Mouse (Mus musculus) CH12.LX (cell line): ENCODE data around the gene S100a14. TPM values are rescaled to one million over a fixed set of nuclear protein-coding genes. Genes with fewer than 3 reads are reported as not detected.

Experiments used
- DNase-seq: peaks from one replicate; pipeline ENCODE4 v3.0.0-alpha.2; 2013; ENCODE audit errors: extremely low read depth
- H3K27ac ChIP-seq: 2 replicates; pipeline ENCODE4 v1.5.1; 2012; ENCODE audit warnings: low read depth, mild to moderate bottlenecking, control low read depth, moderate library complexity; ENCODE audit not compliant: insufficient read depth
- H3K27me3 ChIP-seq: replicated peaks from 2 replicates; pipeline ENCODE3; 2012; ENCODE audit warnings: inconsistent platforms
- H3K36me3 ChIP-seq, 2 experiments: replicated peaks in 1 of 2; 2 replicates each; pipeline versions ENCODE3 to v1.6.1; 2012; ENCODE audit warnings: inconsistent platforms in 1 of 2, low read length in 1 of 2, mild to moderate bottlenecking in 1 of 2, mixed read lengths in 1 of 2, moderate library complexity in 1 of 2; ENCODE audit not compliant: control insufficient read depth in 1 of 2, insufficient read depth in 1 of 2
- H3K4me1 ChIP-seq, 2 experiments: 2 replicates each; pipeline ENCODE4 v1.6.1; 2012; ENCODE audit warnings: inconsistent platforms in 1 of 2, moderate library complexity in 1 of 2; ENCODE audit not compliant: insufficient read depth in 2 of 2, control insufficient read depth in 1 of 2
- H3K4me2 ChIP-seq: 2 replicates; pipeline ENCODE4 v1.6.1; 2012; ENCODE audit warnings: low read depth, mild to moderate bottlenecking, control low read depth; ENCODE audit not compliant: poor library complexity, insufficient read depth, severe bottlenecking
- H3K4me3 ChIP-seq, 3 experiments: fragments of 150-350 bp in 1 of 3; sonication (generic) in 1 of 3; replicated peaks in 1 of 3; 2 replicates each; pipeline versions ENCODE3 to v1.5.1; 2011 to 2012; ENCODE audit warnings: low read depth in 2 of 3, low read length in 2 of 3, mild to moderate bottlenecking in 2 of 3, moderate library complexity in 2 of 3, control low read depth in 1 of 3, improper control_type of control experiment in 1 of 3, inconsistent platforms in 1 of 3, mixed read lengths in 1 of 3; ENCODE audit not compliant: poor library complexity in 1 of 3
- H3K79me2 ChIP-seq: replicated peaks from 2 replicates; pipeline ENCODE4 v1.6.1; 2012; ENCODE audit warnings: mild to moderate bottlenecking, moderate library complexity; ENCODE audit not compliant: control insufficient read depth, poor library complexity, insufficient read depth, severe bottlenecking; ENCODE audit errors: extremely low read depth
- H3K9ac ChIP-seq: 2 replicates; pipeline ENCODE4 v1.6.1; 2012; ENCODE audit warnings: low read depth, mild to moderate bottlenecking, control low read depth, moderate library complexity; ENCODE audit not compliant: insufficient read depth
- H3K9me3 ChIP-seq: replicated peaks from 2 replicates; pipeline ENCODE3; 2012; ENCODE audit warnings: low read length, inconsistent platforms, mixed read lengths
- BHLHE40 ChIP-seq: IDR thresholded peaks from 2 replicates; pipeline ENCODE4 v1.6.1; 2011; ENCODE audit warnings: mild to moderate bottlenecking, low read depth, low read length, improper control_type of control experiment
- CHD1 ChIP-seq: IDR thresholded peaks from 2 replicates; pipeline ENCODE4 v1.6.1; 2012; ENCODE audit warnings: low read depth, low read length, improper control_type of control experiment, inconsistent platforms
- CHD2 ChIP-seq: IDR thresholded peaks from 2 replicates; pipeline ENCODE4 v1.6.1; 2011; ENCODE audit warnings: low read length, improper control_type of control experiment
- CTCF ChIP-seq, 2 experiments: IDR thresholded peaks in 1 of 2; conservative IDR thresholded peaks in 1 of 2; 2 replicates each; pipeline ENCODE4 v1.5.1; 2011 to 2012; ENCODE audit warnings: low read depth in 2 of 2, low read length in 2 of 2, improper control_type of control experiment in 1 of 2, inconsistent platforms in 1 of 2, mild to moderate bottlenecking in 1 of 2, moderate library complexity in 1 of 2
- E2F4 ChIP-seq: IDR thresholded peaks from 2 replicates; pipeline ENCODE4 v1.6.1; 2011; ENCODE audit warnings: low read depth, low read length, improper control_type of control experiment; ENCODE audit not compliant: insufficient replicate concordance
- ELF1 ChIP-seq: IDR thresholded peaks from 2 replicates; pipeline ENCODE4 v1.6.1; 2014; ENCODE audit warnings: low read depth, mild to moderate bottlenecking, inconsistent platforms, low read length, improper control_type of control experiment
- EP300 ChIP-seq: IDR thresholded peaks from 2 replicates; pipeline ENCODE4 v1.6.1; 2011; ENCODE audit warnings: low read length, improper control_type of control experiment
- ETS1 ChIP-seq: conservative IDR thresholded peaks from 2 replicates; pipeline ENCODE4 v1.6.1; 2012; ENCODE audit warnings: low read depth, mild to moderate bottlenecking, inconsistent platforms, low read length, improper control_type of control experiment, moderate library complexity
- GABPA ChIP-seq: IDR thresholded peaks from 2 replicates; pipeline ENCODE4 v1.6.1; 2012; ENCODE audit warnings: low read depth, low read length, improper control_type of control experiment, inconsistent platforms; ENCODE audit not compliant: insufficient replicate concordance
- HCFC1 ChIP-seq: IDR thresholded peaks from 2 replicates; pipeline ENCODE4 v1.6.1; 2012; ENCODE audit warnings: low read depth, mild to moderate bottlenecking, inconsistent platforms, low read length, improper control_type of control experiment
- IRF4 ChIP-seq: IDR thresholded peaks from 2 replicates; pipeline ENCODE4 v1.6.1; 2014; ENCODE audit warnings: low read depth, mild to moderate bottlenecking, inconsistent platforms, low read length, improper control_type of control experiment
- JUN ChIP-seq: IDR thresholded peaks from 2 replicates; pipeline ENCODE4 v1.6.1; 2011; ENCODE audit warnings: low read depth, mild to moderate bottlenecking, low read length, improper control_type of control experiment, moderate library complexity; ENCODE audit not compliant: insufficient read depth
- JUND ChIP-seq: conservative IDR thresholded peaks from 2 replicates; pipeline ENCODE4 v1.6.1; 2011; ENCODE audit warnings: low read depth, low read length, improper control_type of control experiment
- KAT2A ChIP-seq: IDR thresholded peaks from 2 replicates; pipeline ENCODE4 v1.6.1; 2012; ENCODE audit warnings: low read length, improper control_type of control experiment, inconsistent platforms; ENCODE audit not compliant: insufficient replicate concordance
- MAFK ChIP-seq: IDR thresholded peaks from 2 replicates; pipeline ENCODE4 v1.6.1; 2011; ENCODE audit warnings: low read length, improper control_type of control experiment; ENCODE audit not compliant: insufficient replicate concordance
- MAX ChIP-seq: IDR thresholded peaks from 2 replicates; pipeline ENCODE4 v1.6.1; 2011; ENCODE audit warnings: low read length, improper control_type of control experiment
- MAZ ChIP-seq: IDR thresholded peaks from 2 replicates; pipeline ENCODE4 v1.6.1; 2012; ENCODE audit warnings: low read depth, mild to moderate bottlenecking, inconsistent platforms, low read length, improper control_type of control experiment, moderate library complexity
- MEF2A ChIP-seq: IDR thresholded peaks from 2 replicates; pipeline ENCODE4 v1.6.1; 2014; ENCODE audit warnings: low read depth, mild to moderate bottlenecking, inconsistent platforms, low read length, improper control_type of control experiment, borderline replicate concordance
- MXI1 ChIP-seq: IDR thresholded peaks from 2 replicates; pipeline ENCODE4 v1.6.1; 2011; ENCODE audit warnings: mild to moderate bottlenecking, low read depth, low read length, improper control_type of control experiment
- MYC ChIP-seq: IDR thresholded peaks from 2 replicates; pipeline ENCODE4 v1.6.1; 2011; ENCODE audit warnings: low read depth, mild to moderate bottlenecking, improper control_type of control experiment, low read length
- NELFE ChIP-seq: IDR thresholded peaks from 2 replicates; pipeline ENCODE4 v1.6.1; 2011; ENCODE audit warnings: low read depth, low read length, improper control_type of control experiment
- NRF1 ChIP-seq: IDR thresholded peaks from 2 replicates; pipeline ENCODE4 v1.6.1; 2014; ENCODE audit warnings: low read depth, mild to moderate bottlenecking, inconsistent platforms, low read length, improper control_type of control experiment, moderate library complexity
- PAX5 ChIP-seq: IDR thresholded peaks from 2 replicates; pipeline ENCODE4 v1.6.1; 2012; ENCODE audit warnings: low read length, inconsistent platforms, mixed read lengths
- POLR2A ChIP-seq: IDR thresholded peaks from 2 replicates; pipeline ENCODE4 v1.6.1; 2011; ENCODE audit warnings: low read depth, mild to moderate bottlenecking, improper control_type of control experiment, low read length
- POLR2AphosphoS2 ChIP-seq: IDR thresholded peaks from 2 replicates; pipeline ENCODE4 v1.6.1; 2011; ENCODE audit warnings: low read depth, low read length, improper control_type of control experiment
- RAD21 ChIP-seq: IDR thresholded peaks from 2 replicates; pipeline ENCODE4 v1.6.1; 2011; ENCODE audit warnings: low read depth, mild to moderate bottlenecking, low read length, improper control_type of control experiment, moderate library complexity
- RCOR1 ChIP-seq: conservative IDR thresholded peaks from 2 replicates; pipeline ENCODE4 v1.6.1; 2012; ENCODE audit warnings: low read depth, mild to moderate bottlenecking, inconsistent platforms, low read length, improper control_type of control experiment
- SIN3A ChIP-seq: IDR thresholded peaks from 2 replicates; pipeline ENCODE4 v1.6.1; 2012; ENCODE audit warnings: low read length, improper control_type of control experiment, inconsistent platforms
- SMC3 ChIP-seq: IDR thresholded peaks from 2 replicates; pipeline ENCODE4 v1.6.1; 2011; ENCODE audit warnings: low read depth, low read length, improper control_type of control experiment
- TBP ChIP-seq: conservative IDR thresholded peaks from 2 replicates; pipeline ENCODE4 v1.6.1; 2011; ENCODE audit warnings: low read depth, low read length, improper control_type of control experiment
- TCF12 ChIP-seq: IDR thresholded peaks from 2 replicates; pipeline ENCODE4 v1.6.1; 2014; ENCODE audit warnings: low read depth, mild to moderate bottlenecking, inconsistent platforms, low read length, improper control_type of control experiment
- UBTF ChIP-seq: IDR thresholded peaks from 2 replicates; pipeline ENCODE4 v1.6.1; 2012; ENCODE audit warnings: low read depth, mild to moderate bottlenecking, inconsistent platforms, low read length, improper control_type of control experiment, moderate library complexity
- USF1 ChIP-seq: IDR thresholded peaks from 2 replicates; pipeline ENCODE4 v1.6.1; 2014; ENCODE audit warnings: low read depth, mild to moderate bottlenecking, inconsistent platforms, low read length, improper control_type of control experiment
- USF2 ChIP-seq: conservative IDR thresholded peaks from 2 replicates; pipeline ENCODE4 v1.6.1; 2011; ENCODE audit warnings: low read depth, low read length, improper control_type of control experiment
- ZC3H11A ChIP-seq: IDR thresholded peaks from 2 replicates; pipeline ENCODE4 v1.6.1; 2012; ENCODE audit warnings: low read depth, mild to moderate bottlenecking, inconsistent platforms, low read length, improper control_type of control experiment
- ZKSCAN1 ChIP-seq: IDR thresholded peaks from 2 replicates; pipeline ENCODE4 v1.6.1; 2012; ENCODE audit warnings: low read depth, inconsistent platforms, low read length, improper control_type of control experiment, borderline replicate concordance
- ZMIZ1 ChIP-seq: IDR thresholded peaks from 2 replicates; pipeline ENCODE4 v1.6.1; 2012; ENCODE audit warnings: low read depth, mild to moderate bottlenecking, inconsistent platforms, low read length, improper control_type of control experiment
- dilution Hi-C: fragments of 300-500 bp; cut with MboI; formaldehyde crosslinking; loops from 2 replicates; pipeline ENCODE4 v1.14.3; 2020; ENCODE audit warnings: low sequenced_read_pairs; ENCODE audit not compliant: extremely low pct_unique_long_range_greater_than_20kb, extremely low pct_ligation_motif_present
- in situ Hi-C: fragments of 300-500 bp; cut with MboI; formaldehyde crosslinking; loops from 3 replicates; pipeline ENCODE4 v1.14.3; 2019; ENCODE audit warnings: low sequenced_read_pairs, low pct_ligation_motif_present, low pct_unique_long_range_greater_than_20kb, mixed read lengths
- polyA plus RNA-seq: library from polyadenylated mRNA; unstranded; fragments of >175 nt; gene quantifications from 2 replicates; pipeline ENCODE4 v1.2.1, GENCODE M21; 2012; ENCODE audit warnings: low read depth; ENCODE audit not compliant: insufficient read length
- total RNA-seq, 2 experiments: library from RNA; depleted of rRNA; stranded (reverse); fragments of 300-350 nt in 1 of 2; fragments of >200 nt in 1 of 2; gene quantifications; 2 replicates each; pipeline ENCODE4 v1.2.3; 2012 to 2014

Gene S100a14
- total and polyA plus RNA-seq, 3 experiments = not detected

DNA sequence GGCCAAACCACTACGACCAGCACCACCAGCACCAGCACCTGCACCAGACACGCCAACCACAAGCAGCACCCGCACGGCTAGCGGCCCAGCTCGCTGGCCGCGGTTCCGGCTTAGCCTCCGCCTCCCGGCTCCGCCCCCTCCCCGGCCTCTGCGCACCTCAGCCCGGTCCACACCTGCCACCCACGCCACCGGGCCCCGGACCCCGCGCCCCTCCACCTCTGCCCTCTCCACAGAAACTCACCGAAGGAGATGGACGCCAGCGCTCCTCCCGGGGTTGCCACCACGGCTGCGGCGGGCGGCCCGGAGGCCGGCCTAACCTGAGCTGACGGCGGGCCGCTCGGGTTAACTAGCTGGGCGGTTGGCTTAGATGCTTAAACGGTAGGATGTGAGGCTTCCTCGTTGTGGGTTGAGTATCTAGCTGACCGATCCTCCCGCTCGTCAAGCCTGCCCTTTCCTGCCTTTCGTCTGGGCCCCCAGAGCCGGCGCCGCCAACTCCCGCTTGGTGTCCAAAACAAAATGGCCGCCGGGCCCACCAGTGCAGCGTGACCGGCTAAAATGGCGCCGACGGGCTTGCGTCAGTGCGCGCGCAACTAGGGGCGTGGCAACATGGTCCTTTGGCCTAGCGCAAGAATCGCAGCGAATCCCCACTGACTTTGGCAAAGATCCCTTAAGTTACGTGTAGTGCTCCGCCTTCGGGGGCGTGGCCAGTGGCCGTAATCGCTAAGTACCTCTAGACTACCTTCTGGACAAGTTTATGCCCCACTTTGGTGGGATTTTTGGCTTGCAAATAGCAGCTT lies 17.5 kb upstream of the S100a14 start, which contains the start of gene Chtop:
Gene Chtop, minus strand, starts transcription at position 549 of the 797 bp plus-strand sequence.
- H3K9ac ChIP-seq = peak within 1 kb of the TSS; percentile 100
- H3K4me1 ChIP-seq = peaks cover 0 to 43% of the 10 kb centered on the region in 2 experiments; a peak in 2 of 4 replicates
- in situ Hi-C loops (loop anchor here (5.0 kb wide), 1 partner anchor 103 kb away; the partner anchor contains the start of gene S100a6), dilution Hi-C loops (no loop called here)
- peak within 1 kb of the TSS; percentile 86 to 98 (median 88) for H3K4me3 ChIP-seq
- no peaks in the 10 kb centered on the region for H3K27me3 ChIP-seq
- peak; percentile 99 for DNase-seq
- H3K79me2 ChIP-seq = peaks cover 34% of the 10 kb centered on the region
- H3K27ac ChIP-seq = peak within 1 kb of the TSS; percentile 79
- TF ChIP-seq ZKSCAN1 (no peak), POLR2AphosphoS2 (peak; percentile 80; the same call in 1 of the 2 replicates), ETS1 (no peak), UBTF (0 out of 2 replicates have a peak, but pooled peaks have one; percentile 45), ZMIZ1 (peak; percentile 43; the same call in 1 of the 2 replicates), MEF2A (peak; percentile 57), IRF4 (peak; percentile 32; the same call in 1 of the 2 replicates), TCF12 (peak; percentile 50), CHD2 (no peak), EP300 (no peak), RCOR1 (peak; percentile 75; the same call in 1 of the 2 replicates), MYC (peak; percentile 86), MAX (peak; percentile 78), JUN (no peak), KAT2A (no peak), MXI1 (peak; percentile 69), RAD21 (no peak), SIN3A (peak; percentile 63; the same call in 1 of the 2 replicates), GABPA (no peak), CHD1 (no peak), NELFE (peak; percentile 67; the same call in 1 of the 2 replicates), NRF1 (peak; percentile 86), PAX5 (no peak), ZC3H11A (peak; percentile 98), SMC3 (no peak), MAZ (peak; percentile 11; the same call in 1 of the 2 replicates), MAFK (no peak), JUND (no peak), USF2 (no peak), POLR2A (peak; percentile 86), ELF1 (peak; percentile 78), USF1 (peak; percentile 19), E2F4 (peak; percentile 82; the same call in 1 of the 2 replicates), HCFC1 (peak; percentile 75), CTCF (conservative IDR thresholded peaks at IDR 0.05 in 1 of 2, IDR thresholded peaks at IDR 0.05 in 1 of 2; ENCODE audit: low read depth in 2 of 2, low read length in 2 of 2) (no peak), TBP (peak; percentile 35; the same call in 1 of the 2 replicates), BHLHE40 (peak; percentile 46)
- H3K4me2 ChIP-seq = peak within 1 kb of the TSS; percentile 99
- H3K9me3 ChIP-seq = no peaks in the 10 kb centered on the region
- H3K36me3 ChIP-seq = peaks cover 22 to 42% of the 10 kb centered on the region in 2 experiments
